Comparison of ENCODE assay signal across 8 mouse cellular contexts in the genomic region with DNA sequence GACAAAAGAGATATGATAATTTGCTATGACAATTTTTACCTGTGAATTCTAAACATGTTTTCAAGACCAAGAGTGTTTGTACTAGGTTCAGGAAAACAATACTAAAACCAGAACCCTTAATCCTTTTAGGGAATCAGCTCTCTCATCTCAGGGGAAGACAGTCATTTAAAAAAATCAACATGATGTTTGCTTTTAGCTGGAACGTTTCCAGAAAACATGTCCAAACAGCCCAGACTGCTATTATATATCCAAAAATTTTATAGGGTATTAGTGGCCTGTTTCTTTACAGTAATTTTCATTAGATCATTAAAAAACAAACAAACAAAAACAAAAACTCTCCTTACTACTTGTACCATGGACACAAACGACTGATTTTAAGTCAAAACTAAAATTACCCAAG. TPM values are rescaled to one million over a fixed set of nuclear protein-coding genes. Genes with fewer than 3 reads are reported as not detected.
DNase-seq lines count a peak whose midpoint lies in the region; ATAC-seq and TF ChIP-seq lines count a peak whose summit lies in the region.

No protein-coding gene starts in this region.

- H3K4me2 ChIP-seq in neural tube, embryonic 11.5 days (ENCODE audit: low read depth), result peak overlapping the region; percentile 66; the same call in 1 of the 2 replicates
- peak overlapping the region; percentile 55 for H3K4me2 ChIP-seq in liver, embryonic 11.5 days
- peak overlapping the region; percentile 54 for H3K4me2 ChIP-seq in stomach, postnatal 0 days (replicated peaks; ENCODE audit: low read depth)

- 61% methylated on average over 2 of the region's 2 CpGs for WGBS in neural tube, embryonic 11.5 days
- 30% methylated on average over 2 of the region's 2 CpGs for WGBS in liver, embryonic 11.5 days
- WGBS in stomach, postnatal 0 days, result 8% methylated on average over 2 of the region's 2 CpGs

- H3K9ac ChIP-seq in neural tube, embryonic 11.5 days (ENCODE audit: low read length), result no peak overlapping the region
- no peak overlapping the region for H3K9ac ChIP-seq in liver, embryonic 11.5 days (ENCODE audit: low read depth, low read length)
- H3K9ac ChIP-seq in stomach, postnatal 0 days (ENCODE audit: low read length), result peak overlapping the region; percentile 100

- no peak for TF ChIP-seq EP300 in stomach, postnatal 0 days (optimal IDR thresholded peaks at IDR 0.05)

- 0 out of 2 replicates have a peak, but pooled peaks cover 5% of the 10 kb centered on the region for H3K4me1 ChIP-seq in neural tube, embryonic 11.5 days (ENCODE audit: control insufficient read depth, insufficient read depth, low read length)
- peaks cover 37% of the 10 kb centered on the region for H3K4me1 ChIP-seq in liver, embryonic 11.5 days (replicated peaks; ENCODE audit: control insufficient read depth, insufficient read depth, low read length)
- H3K4me1 ChIP-seq in stomach, postnatal 0 days (replicated peaks; ENCODE audit: control insufficient read depth, insufficient read depth), result peaks cover 6% of the 10 kb centered on the region; the same call in 1 of the 2 replicates

- H3K4me3 ChIP-seq in gastrocnemius, adult 2 months, result peak overlapping the region; percentile 86
- H3K4me3 ChIP-seq in neural tube, embryonic 11.5 days (ENCODE audit: low read depth, low read length), result 0 out of 2 replicates have a peak overlapping the region, but pooled peaks have one; percentile 83
- H3K4me3 ChIP-seq in liver, embryonic 11.5 days (ENCODE audit: low read depth, low read length), result peak overlapping the region; percentile 95
- peak overlapping the region; percentile 100 for H3K4me3 ChIP-seq in stomach, postnatal 0 days (ENCODE audit: low read depth, low read length)

- no peaks in the 10 kb centered on the region for H3K27me3 ChIP-seq in neural tube, embryonic 11.5 days (ENCODE audit: control insufficient read depth, insufficient read depth, low read length)
- H3K27me3 ChIP-seq in liver, embryonic 11.5 days (replicated peaks; ENCODE audit: control insufficient read depth, insufficient read depth, low read length), result no peaks in the 10 kb centered on the region
- H3K27me3 ChIP-seq in stomach, postnatal 0 days (ENCODE audit: control insufficient read depth, insufficient read depth, low read length), result no peaks in the 10 kb centered on the region

- intact Hi-C loops in gastrocnemius, adult 2 months (cut with DNase I), result loop anchor here (5.0 kb wide), 2 partner anchors 56 to 146 kb away; a partner anchor contains a TSS

- DNase-seq in gastrocnemius, adult 2 months, result no peak
- DNase-seq in gastrocnemius, postnatal 10 days, result no peak
- no peak for DNase-seq in neural tube, embryonic 11.5 days (ENCODE audit: low spot score)
- DNase-seq in neural tube, embryonic 10.5 days (ENCODE audit: extremely low spot score, low spot score), result no peak
- no peak for DNase-seq in liver, embryonic 11.5 days (ENCODE audit: low spot score)
- no peak for DNase-seq in stomach, postnatal 0 days (ENCODE audit: low spot score)
- DNase-seq in thymus, postnatal 14 days, result no peak

- no peaks in the 10 kb centered on the region for H3K9me3 ChIP-seq in neural tube, embryonic 11.5 days (ENCODE audit: control insufficient read depth, low read length)
- no peaks in the 10 kb centered on the region for H3K9me3 ChIP-seq in liver, embryonic 11.5 days (ENCODE audit: control insufficient read depth, low read length)
- no peaks in the 10 kb centered on the region for H3K9me3 ChIP-seq in stomach, postnatal 0 days (ENCODE audit: control insufficient read depth, low read length)

- no peaks in the 10 kb centered on the region for H3K36me3 ChIP-seq in neural tube, embryonic 11.5 days (ENCODE audit: control insufficient read depth, insufficient read depth, low read length)
- H3K36me3 ChIP-seq in liver, embryonic 11.5 days (ENCODE audit: control insufficient read depth, insufficient read depth, low read length), result peaks cover 4% of the 10 kb centered on the region; the same call in 1 of the 2 replicates
- peaks cover 5% of the 10 kb centered on the region; the same call in 1 of the 2 replicates for H3K36me3 ChIP-seq in stomach, postnatal 0 days (ENCODE audit: control insufficient read depth, insufficient read depth, low read length)

- no peak for TF ChIP-seq CTCF in gastrocnemius, adult 2 months (IDR thresholded peaks at IDR 0.05)
- TF ChIP-seq CTCF in stomach, postnatal 0 days (IDR thresholded peaks at IDR 0.05; ENCODE audit: low read depth), result no peak

- peak overlapping the region; percentile 100 for H3K27ac ChIP-seq in gastrocnemius, adult 2 months
- no peak overlapping the region for H3K27ac ChIP-seq in neural tube, embryonic 11.5 days (ENCODE audit: low read depth, low read length)
- no peak overlapping the region for H3K27ac ChIP-seq in liver, embryonic 11.5 days (ENCODE audit: low read depth, low read length)
- H3K27ac ChIP-seq in stomach, postnatal 0 days (replicated peaks), result no peak overlapping the region

- no peak for ATAC-seq in neural tube, embryonic 11.5 days (ENCODE audit: insufficient read depth, low FRiP score, low TSS enrichment)
- ATAC-seq in liver, embryonic 11.5 days (replicated peaks; ENCODE audit: low FRiP score), result no peak
- ATAC-seq in stomach, postnatal 0 days (ENCODE audit: low FRiP score, low TSS enrichment), result no peak
- no peak for ATAC-seq in erythroid progenitor cell, adult 5-6 weeks (replicated peaks; ENCODE audit: low FRiP score, poor library complexity, severe bottlenecking)

RNA-seq across cellular contexts. Expression of a gene that starts 1.3 kb away (rescaled TPM):
- total RNA-seq in gastrocnemius, adult 2 months (2021), result 100 to 1,000 TPM; 255 to 336 TPM
- total RNA-seq in gastrocnemius, postnatal 10 days (2021), result 100 to 1,000 TPM; 408 to 439 TPM
- polyA plus RNA-seq in neural tube, embryonic 11.5 days (2014; fragmentation: Nextera tagmentation; extraction: Ambion mirVana), result 349 and 359 TPM in 2 replicates
- polyA plus RNA-seq in liver, embryonic 11.5 days (2014; fragmentation: Nextera tagmentation; extraction: Ambion mirVana), result 516 and 518 TPM in 2 replicates
- polyA plus RNA-seq in stomach, postnatal 0 days (2015; fragmentation: Nextera tagmentation; extraction: Ambion mirVana), result 1,381 and 1,408 TPM in 2 replicates
- 559 and 848 TPM in 2 replicates for total RNA-seq in erythroid progenitor cell, adult 5-6 weeks (2015; ENCODE audit: low replicate concordance)
- total RNA-seq in erythroid progenitor cell, adult 5-6 weeks (2017; ENCODE audit: low replicate concordance), result 487 and 545 TPM in 2 replicates

RNA-seq across cellular contexts. Expression of a gene that starts 58.1 kb away (rescaled TPM):
- 10 to 100 TPM; 14.4 to 20.1 TPM for total RNA-seq in gastrocnemius, adult 2 months (2021)
- total RNA-seq in gastrocnemius, postnatal 10 days (2021), result 10 to 100 TPM; 24.7 to 31.0 TPM
- 51.6 and 51.8 TPM in 2 replicates for polyA plus RNA-seq in neural tube, embryonic 11.5 days (2014; fragmentation: Nextera tagmentation; extraction: Ambion mirVana)
- polyA plus RNA-seq in liver, embryonic 11.5 days (2014; fragmentation: Nextera tagmentation; extraction: Ambion mirVana), result 22.3 and 25.1 TPM in 2 replicates
- polyA plus RNA-seq in stomach, postnatal 0 days (2015; fragmentation: Nextera tagmentation; extraction: Ambion mirVana), result 13.8 and 15.4 TPM in 2 replicates
- total RNA-seq in erythroid progenitor cell, adult 5-6 weeks (2015; ENCODE audit: low replicate concordance), result 466 and 515 TPM in 2 replicates
- 345 and 529 TPM in 2 replicates for total RNA-seq in erythroid progenitor cell, adult 5-6 weeks (2017; ENCODE audit: low replicate concordance)

Comparison
In these comparisons a context has a peak if more than half of its experiments do, and no peak if none do; other contexts are left out.
1. RNA of a gene that starts 58.1 kb away (total RNA-seq): 345 to 529 TPM in erythroid progenitor cell, adult 5-6 weeks; 24.7 to 31.0 TPM in gastrocnemius, postnatal 10 days and 14.4 to 20.1 TPM in gastrocnemius, adult 2 months; every median in the first group is over 10 times any median in the second.
2. Peak in every context shown above with its lines, with median percentiles within 50 percentile points of each other: H3K4me3 ChIP-seq and H3K4me2 ChIP-seq.